Mouse (Mus musculus) liver, embryonic 15.5 days (tissue): Measurements from ENCODE around the gene Tmem179b. TPM values are rescaled to one million over a fixed set of nuclear protein-coding genes. Genes with fewer than 3 reads are reported as not detected.

Experiments
- ATAC-seq: fragments of 200-750 bp; cut with Nextera tagmentation; 2 replicates; pipeline ENCODE4 v1.8.0; 2017; ENCODE audit warnings: moderate number of reproducible peaks, mild to moderate bottlenecking, moderate library complexity; ENCODE audit not compliant: insufficient read depth
- H3K27ac ChIP-seq: fragments of 300-500 bp; sonication (generic); replicated peaks from 2 replicates; pipeline ENCODE4 v1.5.1; 2015; ENCODE audit warnings: mild to moderate bottlenecking, inconsistent platforms
- H3K27me3 ChIP-seq: fragments of 300-500 bp; sonication (generic); 2 replicates; pipeline ENCODE4 v1.6.1; 2015; ENCODE audit warnings: mild to moderate bottlenecking, inconsistent platforms
- H3K36me3 ChIP-seq: fragments of 300-500 bp; sonication (generic); replicated peaks from 2 replicates; pipeline ENCODE4 v1.6.1; 2015; ENCODE audit warnings: moderate library complexity, mild to moderate bottlenecking, inconsistent platforms
- H3K4me1 ChIP-seq: fragments of 300-500 bp; sonication (generic); replicated peaks from 2 replicates; pipeline ENCODE4 v1.6.1; 2015; ENCODE audit warnings: inconsistent platforms
- H3K4me2 ChIP-seq: fragments of 300-500 bp; sonication (generic); 2 replicates; pipeline ENCODE4 v1.6.1; 2015; ENCODE audit warnings: moderate library complexity, mild to moderate bottlenecking, inconsistent platforms
- H3K4me3 ChIP-seq: fragments of 300-500 bp; sonication (generic); replicated peaks from 2 replicates; pipeline ENCODE4 v1.5.1; 2015; ENCODE audit warnings: mild to moderate bottlenecking, inconsistent platforms
- H3K9ac ChIP-seq: fragments of 300-500 bp; sonication (generic); 2 replicates; pipeline ENCODE4 v1.6.1; 2015; ENCODE audit warnings: moderate library complexity, mild to moderate bottlenecking, inconsistent platforms
- H3K9me3 ChIP-seq: fragments of 300-500 bp; sonication (generic); replicated peaks from 2 replicates; pipeline ENCODE4 v1.6.1; 2016; ENCODE audit warnings: inconsistent platforms
- WGBS: fragments of 180-500 bp; shearing (Covaris S2); methylation state at CpG from one replicate; pipeline ENCODE4 v1.1.7; 2015; ENCODE audit warnings: mixed read lengths; ENCODE audit not compliant: insufficient replicate concordance; 5-methylcytosine and 5-hydroxymethylcytosine counted together
- microRNA-seq: library from miRNA; unstranded; fragments of <30 nt; microRNA quantifications from one replicate; pipeline ENCODE4, GENCODE M21; 2016
- polyA plus RNA-seq: library from polyadenylated mRNA; unstranded; fragments of >200 nt; fragmentation: Nextera tagmentation; extraction: Ambion mirVana; gene quantifications from 2 replicates; pipeline ENCODE4 v1.2.1, GENCODE M21; 2015

Tmem179b gene
- polyA plus RNA-seq, 1 experiment from 2014 or later = 96.9 TPM

DNA sequence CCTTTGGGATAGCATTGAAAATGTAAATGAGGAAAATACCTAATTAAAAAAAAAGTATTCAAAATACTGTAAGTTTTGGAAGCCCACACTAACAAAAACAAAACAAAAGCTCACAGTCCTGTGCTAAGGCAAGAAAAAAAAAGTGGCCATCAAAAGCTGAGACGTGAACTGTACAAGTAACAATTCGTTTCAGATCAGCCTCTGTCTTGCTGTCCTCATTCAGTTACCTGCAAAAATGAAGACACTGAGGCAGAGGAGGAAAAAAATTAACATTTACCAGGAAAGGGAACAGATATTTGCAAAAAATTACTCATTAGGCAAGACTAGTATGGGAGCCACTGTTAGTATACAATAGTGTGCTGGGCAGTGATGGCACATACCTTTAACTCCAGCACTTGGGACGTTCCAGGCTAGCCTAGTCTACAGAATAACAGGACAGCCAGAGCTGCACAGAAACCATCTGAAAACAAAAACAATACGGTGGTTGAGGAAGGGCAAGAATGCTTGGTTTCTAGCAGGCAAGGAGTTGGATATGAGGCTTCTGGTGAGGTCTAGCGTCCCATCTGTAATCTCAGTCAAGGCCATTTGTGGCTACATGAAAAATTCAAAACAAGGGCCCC is 46.7 kb downstream of the Tmem179b start:
- Histone ChIP-seq H3K9ac (no peak overlapping the region), H3K27ac (peak overlapping the region; percentile 64), H3K27me3 (0 out of 2 replicates have a peak, but pooled peaks cover under 1% of the 10 kb centered on the region), H3K4me2 (no peak overlapping the region), H3K9me3 (no peaks in the 10 kb centered on the region), H3K36me3 (peaks cover 32% of the 10 kb centered on the region), H3K4me3 (no peak overlapping the region), H3K4me1 (peaks cover 28% of the 10 kb centered on the region)
- 9% methylated on average over 5 of the region's 5 CpGs for WGBS
- ATAC-seq = no peak

DNA sequence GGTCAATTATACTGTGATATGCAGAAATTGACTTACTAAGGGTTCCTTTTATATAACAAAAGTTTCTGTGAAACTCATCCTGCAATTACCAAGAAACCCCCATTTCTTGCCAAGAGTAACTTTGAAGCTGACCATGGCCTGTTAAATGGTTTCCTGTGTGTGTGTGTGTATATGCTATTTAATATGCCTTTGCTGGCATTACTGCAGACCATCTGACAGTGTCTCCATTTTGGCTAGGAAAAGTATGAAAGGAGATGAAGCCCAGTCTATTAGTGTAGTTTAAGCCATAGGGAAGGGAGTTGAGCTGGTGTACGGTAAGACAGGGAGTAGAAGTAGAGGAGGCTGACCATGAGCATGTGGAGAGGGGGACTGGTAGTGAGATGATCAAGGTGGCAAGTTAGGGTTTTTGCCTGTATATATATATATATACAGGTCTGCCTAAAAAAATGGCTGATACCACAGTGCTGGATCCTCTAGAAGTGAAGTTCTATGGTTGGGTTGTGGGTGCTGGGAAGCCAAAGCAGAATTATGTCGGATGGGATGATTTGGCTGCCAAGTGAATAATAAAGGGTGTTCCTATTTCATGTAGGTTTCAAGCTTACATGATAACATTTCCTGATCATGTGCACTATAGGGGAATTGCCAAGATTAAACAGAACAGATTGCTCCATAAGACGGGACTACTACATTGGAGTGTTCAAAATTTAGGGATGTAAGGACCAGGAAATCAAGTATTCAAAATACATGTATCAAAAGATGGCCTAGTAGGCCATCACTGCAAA is 47.5 kb downstream of the Tmem179b start:
- Histone ChIP-seq H3K4me1 (peaks cover 32% of the 10 kb centered on the region), H3K4me3 (no peak overlapping the region), H3K36me3 (peaks cover 32% of the 10 kb centered on the region), H3K4me2 (no peak overlapping the region), H3K9me3 (no peaks in the 10 kb centered on the region), H3K9ac (no peak overlapping the region), H3K27ac (no peak overlapping the region), H3K27me3 (no peaks in the 10 kb centered on the region)
- WGBS = 24% methylated on average over 3 of the region's 3 CpGs
- no peak for ATAC-seq

DNA sequence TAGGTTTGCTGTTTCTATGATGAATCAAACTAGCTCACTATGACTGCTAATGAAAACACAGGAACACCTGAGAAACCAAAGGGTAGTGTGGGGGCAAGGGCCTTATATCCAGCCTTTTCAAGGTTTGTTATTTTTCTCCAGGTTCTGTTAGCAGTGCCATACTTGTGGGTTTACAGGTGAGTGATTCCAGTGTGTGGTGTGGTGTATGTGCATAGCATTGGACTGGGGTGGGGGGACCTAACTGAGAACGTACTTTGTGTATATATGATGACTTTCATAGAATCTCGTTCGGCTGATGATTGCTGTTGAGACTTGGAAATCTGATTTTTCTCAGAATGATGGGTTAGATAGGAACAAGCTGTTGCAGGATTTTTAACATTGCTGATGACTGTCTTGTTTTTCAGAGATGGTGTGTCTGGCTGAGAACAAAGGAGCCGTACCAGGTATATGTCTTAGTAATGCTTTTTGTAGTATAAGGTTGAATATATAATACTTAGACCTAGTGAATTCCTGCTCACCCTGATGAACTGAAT is 49.1 kb downstream of the Tmem179b start:
- 25% methylated on average over 4 of the region's 4 CpGs for WGBS
- H3K4me3 ChIP-seq = peak overlapping the region; percentile 72
- H3K9ac ChIP-seq = peak overlapping the region; percentile 82
- no peak for ATAC-seq
- H3K36me3 ChIP-seq = peaks cover 32% of the 10 kb centered on the region
- H3K27me3 ChIP-seq = no peaks in the 10 kb centered on the region
- H3K9me3 ChIP-seq = no peaks in the 10 kb centered on the region
- peak overlapping the region; percentile 74 for H3K4me2 ChIP-seq
- peaks cover 46% of the 10 kb centered on the region for H3K4me1 ChIP-seq
- peak overlapping the region; percentile 99 for H3K27ac ChIP-seq

DNA sequence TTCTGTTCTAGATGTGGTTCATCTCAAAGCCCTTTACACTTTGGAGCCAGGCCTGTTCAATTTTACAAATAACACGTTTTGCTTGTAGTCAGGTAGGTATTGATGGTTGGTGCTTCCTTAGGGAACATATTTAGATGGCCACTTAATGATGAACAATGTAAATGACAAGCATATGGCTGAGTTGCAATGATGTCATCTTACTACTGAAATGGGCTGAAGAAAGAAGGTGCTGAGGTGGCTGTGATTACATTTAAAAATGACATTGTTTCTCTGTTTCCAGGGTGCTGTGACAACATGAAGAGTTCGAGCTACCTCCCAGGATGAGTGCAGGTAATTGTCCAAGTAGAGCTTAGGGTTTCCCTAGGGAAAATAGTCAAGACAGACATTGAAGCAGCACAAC is 49.9 kb downstream of the Tmem179b start:
- 1% methylated on average over 2 of the region's 2 CpGs for WGBS
- H3K27ac ChIP-seq = peak overlapping the region; percentile 99

DNA sequence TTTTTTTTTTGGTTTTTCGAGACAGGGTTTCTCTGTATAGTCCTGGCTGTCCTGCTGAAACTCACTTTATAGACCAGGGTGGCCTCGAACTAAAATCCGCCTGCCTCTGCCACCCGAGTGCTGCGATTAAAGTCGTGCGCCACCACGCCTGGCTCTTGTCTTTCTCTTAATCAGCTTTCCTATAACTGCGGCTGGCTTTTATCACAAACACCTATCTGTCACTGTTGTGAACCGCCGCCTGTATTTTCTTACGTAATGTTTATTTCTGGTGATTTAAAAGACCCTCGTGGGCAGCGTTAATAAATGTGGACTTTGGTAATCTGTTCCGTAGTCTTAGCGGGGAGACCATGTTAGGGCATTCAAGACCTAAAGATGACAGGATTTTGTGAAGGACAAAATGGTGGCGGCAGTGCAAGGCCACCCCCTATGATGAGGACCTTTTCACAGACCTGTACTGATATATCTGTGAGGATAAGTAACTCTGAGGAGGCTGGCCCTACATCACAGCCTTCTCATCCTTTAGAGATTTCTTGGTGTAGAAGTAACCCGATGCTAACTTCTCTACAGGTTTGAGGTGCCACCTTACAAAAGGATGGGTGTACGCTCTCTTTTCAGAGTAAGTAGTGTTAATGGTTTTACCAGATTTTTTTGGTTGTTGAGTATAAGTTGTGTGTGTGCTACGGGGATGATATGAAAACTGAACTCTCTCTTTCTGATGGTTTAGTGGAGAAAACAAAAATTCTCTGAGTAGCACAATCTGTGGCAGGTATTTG is 50.5 kb downstream of the Tmem179b start:
- Histone ChIP-seq H3K4me3 (peak overlapping the region; percentile 72), H3K4me1 (peaks cover 53% of the 10 kb centered on the region), H3K9me3 (no peaks in the 10 kb centered on the region), H3K27me3 (no peaks in the 10 kb centered on the region), H3K36me3 (peaks cover 32% of the 10 kb centered on the region), H3K4me2 (peak overlapping the region; percentile 74), H3K9ac (peak overlapping the region; percentile 82), H3K27ac (peak overlapping the region; percentile 99)
- no peak for ATAC-seq
- under 1% methylated on average over 20 of the region's 20 CpGs for WGBS

More for the DNA sequence above, 49.9 kb downstream of the Tmem179b start:
- peak overlapping the region; percentile 72 for H3K4me3 ChIP-seq
- H3K36me3 ChIP-seq = peaks cover 32% of the 10 kb centered on the region
- peak overlapping the region; percentile 74 for H3K4me2 ChIP-seq
- no peak for ATAC-seq
- H3K4me1 ChIP-seq = peaks cover 50% of the 10 kb centered on the region
- H3K9me3 ChIP-seq = no peaks in the 10 kb centered on the region
- H3K9ac ChIP-seq = peak overlapping the region; percentile 82
- H3K27me3 ChIP-seq = no peaks in the 10 kb centered on the region

DNA sequence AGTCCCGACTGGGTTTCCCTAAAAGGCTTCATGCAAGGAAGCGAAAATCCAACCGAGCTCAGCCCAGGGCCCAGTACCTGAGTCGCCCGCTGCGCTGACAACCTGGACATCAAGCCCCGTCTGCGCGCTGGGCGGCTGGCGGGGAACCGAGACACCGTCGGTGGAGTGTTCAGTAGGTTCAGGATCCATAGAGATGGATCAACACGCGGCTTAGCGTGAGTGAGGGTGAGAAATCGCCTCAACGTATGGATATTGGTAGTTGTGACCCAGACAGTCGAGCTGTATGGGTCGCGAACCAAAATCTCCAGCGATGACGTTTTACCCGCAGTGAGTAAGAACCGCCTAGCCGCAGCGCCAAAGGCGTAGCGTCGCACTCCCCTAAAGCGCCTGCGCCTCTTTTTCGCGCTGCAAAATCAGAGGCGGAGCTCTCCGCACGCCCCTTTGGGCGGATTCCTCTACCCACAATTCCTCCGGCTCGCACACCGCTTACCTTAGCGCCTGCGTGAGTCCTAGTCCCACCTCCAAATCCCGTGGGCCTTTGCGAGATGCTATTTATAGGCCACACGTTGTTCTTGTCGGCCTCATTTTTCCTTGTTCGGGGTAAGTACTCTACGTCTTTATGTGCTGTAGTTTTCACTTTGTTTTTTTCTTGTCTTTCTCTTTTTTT is 51.2 kb downstream of the Tmem179b start, which contains the start of gene Slc3a2:
Gene Slc3a2 (minus strand): TSS at position 463 of the 667 bp plus-strand sequence.
- Histone ChIP-seq H3K4me3 (peak within 1 kb of the TSS; percentile 72), H3K27ac (peak within 1 kb of the TSS; percentile 99), H3K36me3 (peaks cover 32% of the 10 kb centered on the region), H3K9ac (peak within 1 kb of the TSS; percentile 82), H3K4me1 (peaks cover 60% of the 10 kb centered on the region), H3K27me3 (no peaks in the 10 kb centered on the region), H3K4me2 (peak within 1 kb of the TSS; percentile 74), H3K9me3 (no peaks in the 10 kb centered on the region)
- under 1% methylated on average over 50 of the region's 50 CpGs for WGBS
- peak; percentile 90 for ATAC-seq

DNA sequence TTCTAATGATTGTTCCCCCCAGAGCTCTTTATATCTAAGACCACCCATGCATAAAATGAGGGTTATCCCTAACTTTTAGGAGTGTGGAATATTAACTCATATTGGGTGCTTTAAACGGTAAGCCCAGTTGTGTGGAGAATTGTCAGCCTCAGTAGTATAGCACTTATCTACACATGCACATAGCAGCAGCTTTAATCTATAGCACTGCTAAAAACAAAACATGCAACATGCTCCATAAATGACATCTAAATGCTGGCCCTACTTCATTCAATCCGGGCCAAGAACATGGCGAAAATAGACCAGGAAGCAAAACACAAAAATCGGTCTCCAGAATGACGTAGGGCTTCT is 51.7 kb downstream of the Tmem179b start:
- ATAC-seq = peak; percentile 7
- Histone ChIP-seq H3K9ac (peak overlapping the region; percentile 81), H3K4me2 (peak overlapping the region; percentile 74), H3K9me3 (no peaks in the 10 kb centered on the region), H3K27me3 (no peaks in the 10 kb centered on the region), H3K4me3 (peak overlapping the region; percentile 72), H3K36me3 (peaks cover 32% of the 10 kb centered on the region), H3K4me1 (peaks cover 65% of the 10 kb centered on the region), H3K27ac (peak overlapping the region; percentile 99)
- WGBS = 0% methylated on average over 5 of the region's 5 CpGs

Small RNA genes lying within 50 kb of the gene (microRNA-seq; reads per million reads assigned to microRNA genes)
- gene Mir6992 = 1.0 reads per million

Other genes with a start within 250 kb of the Tmem179b start
- 2.1 and 2.3 TPM in 2 replicates for gene Slc22a8, start 183.2 kb downstream of the Tmem179b start, polyA plus RNA-seq
- gene Slc22a6, start 156.4 kb downstream of the Tmem179b start, polyA plus RNA-seq = 0.02 TPM in 1 of 2 replicates, not detected in the other
- 0.02 TPM in 1 of 2 replicates, not detected in the other for gene Chrm1, start 110.7 kb downstream of the Tmem179b start, polyA plus RNA-seq
- gene Slc3a2, start 51.1 kb downstream of the Tmem179b start, polyA plus RNA-seq = 124 and 132 TPM in 2 replicates
- gene Wdr74, start 38.6 kb downstream of the Tmem179b start, polyA plus RNA-seq = 48.8 and 53.0 TPM in 2 replicates
- 0.43 and 0.62 TPM in 2 replicates for gene 1700092M07Rik, start 33.7 kb downstream of the Tmem179b start, polyA plus RNA-seq
- gene Stx5a, start 33.1 kb downstream of the Tmem179b start, polyA plus RNA-seq = 53.5 and 53.8 TPM in 2 replicates
- 81.2 and 91.6 TPM in 2 replicates for gene Nxf1, start 17.4 kb downstream of the Tmem179b start, polyA plus RNA-seq
- 53.8 and 57.3 TPM in 2 replicates for gene Tmem223, start 3.5 kb downstream of the Tmem179b start, polyA plus RNA-seq
- gene Taf6l, start 11.9 kb upstream of the Tmem179b start, polyA plus RNA-seq = 13.2 and 15.4 TPM in 2 replicates
- gene Polr2g, start 24.1 kb upstream of the Tmem179b start, polyA plus RNA-seq = 55.5 and 65.7 TPM in 2 replicates
- gene Zbtb3, start 28.1 kb upstream of the Tmem179b start, polyA plus RNA-seq = 1.2 and 1.3 TPM in 2 replicates
- 22.4 and 22.5 TPM in 2 replicates for gene Ttc9c, start 44.9 kb upstream of the Tmem179b start, polyA plus RNA-seq
- gene Hnrnpul2, start 45.5 kb upstream of the Tmem179b start, polyA plus RNA-seq = 2.2 and 2.6 TPM in 2 replicates
- gene AC129217.1, start 55.3 kb upstream of the Tmem179b start, polyA plus RNA-seq = not detected in 2 replicates
- gene Bscl2, start 63.0 kb upstream of the Tmem179b start, polyA plus RNA-seq = 29.8 and 33.1 TPM in 2 replicates
- 0.43 and 0.50 TPM in 2 replicates for gene Gng3, start 64.7 kb upstream of the Tmem179b start, polyA plus RNA-seq
- gene Lrrn4cl, start 76.3 kb upstream of the Tmem179b start, polyA plus RNA-seq = 0.15 TPM in 2 replicates
- gene Ubxn1, start 97.0 kb upstream of the Tmem179b start, polyA plus RNA-seq = 90.4 and 96.5 TPM in 2 replicates
- gene Uqcc3, start 106.5 kb upstream of the Tmem179b start, polyA plus RNA-seq = 29.6 and 29.8 TPM in 2 replicates
- 22.5 and 42.9 TPM in 2 replicates for gene Lbhd1, start 109.3 kb upstream of the Tmem179b start, polyA plus RNA-seq
- gene Gm49403, start 109.5 kb upstream of the Tmem179b start, polyA plus RNA-seq = not detected in 2 replicates
- 46.8 and 49.0 TPM in 2 replicates for gene 1810009A15Rik, start 114.4 kb upstream of the Tmem179b start, polyA plus RNA-seq
- 0.29 TPM in 1 of 2 replicates, not detected in the other for gene Gm49416, start 114.5 kb upstream of the Tmem179b start, polyA plus RNA-seq
- gene Ints5, start 118.5 kb upstream of the Tmem179b start, polyA plus RNA-seq = 21.6 and 26.2 TPM in 2 replicates
- 44.8 and 49.6 TPM in 2 replicates for gene Ganab, start 123.6 kb upstream of the Tmem179b start, polyA plus RNA-seq
- 20.6 and 25.8 TPM in 2 replicates for gene B3gat3, start 145.9 kb upstream of the Tmem179b start, polyA plus RNA-seq
- gene Rom1, start 154.9 kb upstream of the Tmem179b start, polyA plus RNA-seq = 2.8 TPM in 2 replicates
- 13.1 and 14.6 TPM in 2 replicates for gene Eml3, start 155.1 kb upstream of the Tmem179b start, polyA plus RNA-seq
- gene Mta2, start 167.4 kb upstream of the Tmem179b start, polyA plus RNA-seq = 79.0 and 85.9 TPM in 2 replicates
- 13.7 and 14.6 TPM in 2 replicates for gene Tut1, start 179.4 kb upstream of the Tmem179b start, polyA plus RNA-seq
- 177 and 180 TPM in 2 replicates for gene Eef1g, start 192.6 kb upstream of the Tmem179b start, polyA plus RNA-seq
- 2.5 and 3.0 TPM in 2 replicates for gene Ahnak, start 214.8 kb upstream of the Tmem179b start, polyA plus RNA-seq